Mouse (Mus musculus) lung, postnatal 0 days (tissue): ENCODE results near the gene Epas1. TPM values are rescaled to one million over a fixed set of nuclear protein-coding genes. Genes with fewer than 3 reads are reported as not detected.

Source experiments
- ATAC-seq: fragments of 200-750 bp; cut with Nextera tagmentation; 2 replicates; pipeline ENCODE4 v1.8.0; 2017; ENCODE audit warnings: moderate library complexity
- DNase-seq: peaks from one replicate; pipeline ENCODE4 v3.0.0-alpha.2; 2016; ENCODE audit warnings: low spot score
- H3K27ac ChIP-seq: fragments of 300-500 bp; sonication (generic); 2 replicates; pipeline ENCODE4 v1.5.1; 2014; ENCODE audit warnings: antibody characterized with exemption, mild to moderate bottlenecking, low read length, mixed read lengths
- H3K27me3 ChIP-seq: fragments of 300-500 bp; sonication (generic); replicated peaks from 2 replicates; pipeline ENCODE4 v1.6.1; 2014; ENCODE audit warnings: low read length, mixed read lengths; ENCODE audit not compliant: insufficient read depth
- H3K36me3 ChIP-seq: fragments of 300-500 bp; sonication (generic); 2 replicates; pipeline ENCODE4 v1.6.1; 2014; ENCODE audit warnings: low read length, mixed read lengths; ENCODE audit not compliant: insufficient read depth
- H3K4me1 ChIP-seq: fragments of 300-500 bp; sonication (generic); 2 replicates; pipeline ENCODE4 v1.6.1; 2014; ENCODE audit warnings: antibody characterized with exemption, low read depth, low read length, mixed read lengths; ENCODE audit not compliant: insufficient read depth
- H3K4me2 ChIP-seq: fragments of 300-500 bp; sonication (generic); replicated peaks from 2 replicates; pipeline ENCODE4 v1.6.1; 2014; ENCODE audit warnings: low read depth, mild to moderate bottlenecking, low read length, moderate library complexity, mixed read lengths
- H3K4me3 ChIP-seq: fragments of 300-500 bp; sonication (generic); 2 replicates; pipeline ENCODE4 v1.5.1; 2014; ENCODE audit warnings: low read depth, low read length
- H3K9ac ChIP-seq: fragments of 300-500 bp; sonication (generic); replicated peaks from 2 replicates; pipeline ENCODE4 v1.6.1; 2014; ENCODE audit warnings: low read depth, mild to moderate bottlenecking
- H3K9me3 ChIP-seq: fragments of 300-500 bp; sonication (generic); 2 replicates; pipeline ENCODE4 v1.6.1; 2016; ENCODE audit warnings: low read length, mixed read lengths
- CTCF ChIP-seq: IDR thresholded peaks from 2 replicates; pipeline ENCODE4 v1.5.1; 2016; ENCODE audit warnings: antibody characterized with exemption, mild to moderate bottlenecking
- EP300 ChIP-seq: IDR thresholded peaks from 2 replicates; pipeline ENCODE4 v1.6.1; 2016; ENCODE audit warnings: antibody characterized with exemption, mild to moderate bottlenecking, control low read depth
- WGBS: fragments of 180-500 bp; shearing (Covaris S2); extraction: QIAGEN DNeasy Blood & Tissue Kit; methylation state at CpG from one replicate; pipeline ENCODE4 v1.1.7; 2014; 5-methylcytosine and 5-hydroxymethylcytosine counted together
- polyA plus RNA-seq: library from polyadenylated mRNA; unstranded; fragments of >200 nt; fragmentation: Nextera tagmentation; extraction: Ambion mirVana; gene quantifications from 2 replicates; pipeline ENCODE4 v1.2.1, GENCODE M21; 2015

Epas1 gene
- polyA plus RNA-seq, 1 experiment from 2014 or later: 89.8 TPM

DNA sequence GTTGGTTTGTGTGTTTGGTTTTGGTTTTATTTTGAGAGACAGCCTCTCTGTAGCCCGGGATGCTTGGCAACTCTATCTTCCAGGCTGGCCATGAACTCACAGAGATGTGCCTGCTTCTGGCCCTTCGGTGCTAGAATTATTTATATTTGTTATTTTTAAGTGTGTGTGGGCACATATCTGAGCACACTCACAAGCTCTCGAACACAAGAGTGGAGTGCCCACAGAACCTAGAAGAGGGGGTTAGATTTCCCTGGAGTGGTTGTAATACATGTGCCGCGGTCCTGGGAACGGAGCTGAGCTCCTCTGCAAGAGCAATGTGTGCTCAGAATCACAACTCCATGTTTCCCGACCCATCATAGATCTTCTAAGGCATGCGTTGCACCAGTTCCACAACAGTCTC lies 40.9 kb upstream of the Epas1 start:
- Histone ChIP-seq H3K9ac (no peak overlapping the region), H3K27me3 (no peaks in the 10 kb centered on the region), H3K36me3 (no peaks in the 10 kb centered on the region), H3K4me3 (no peak overlapping the region), H3K9me3 (no peaks in the 10 kb centered on the region), H3K4me1 (no peaks in the 10 kb centered on the region; the same call in 1 of the 2 replicates), H3K4me2 (no peak overlapping the region), H3K27ac (no peak overlapping the region)
- peak; percentile 21 for DNase-seq
- TF ChIP-seq CTCF: no peak
- no peak for TF ChIP-seq EP300
- 73% methylated on average over 8 of the region's 8 CpGs for WGBS
- ATAC-seq: peak; percentile 65; the same call in 1 of the 2 replicates

DNA sequence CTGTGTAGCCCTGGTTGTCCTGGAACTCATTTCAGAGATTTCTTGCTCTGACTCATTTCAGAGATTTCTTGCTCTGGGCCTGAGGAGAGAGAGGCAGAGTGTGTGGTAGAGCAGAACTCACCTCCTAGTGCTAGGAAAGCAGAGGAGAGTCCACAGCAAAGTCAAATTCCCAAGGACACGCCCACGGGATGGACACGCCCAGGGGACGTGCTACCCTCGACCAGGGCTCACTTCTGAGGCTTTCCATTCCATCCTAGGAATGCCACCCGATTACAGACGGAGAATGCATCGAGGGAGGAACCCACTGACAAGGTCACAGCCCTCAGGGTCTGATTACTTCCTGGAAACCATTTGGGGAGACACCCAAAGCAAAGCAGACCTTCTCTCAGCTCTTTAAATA lies 39.9 kb upstream of the Epas1 start:
- DNase-seq (peak; percentile 30), ATAC-seq (peak; percentile 49)
- Histone ChIP-seq H3K4me2 (no peak overlapping the region), H3K27me3 (no peaks in the 10 kb centered on the region), H3K4me3 (no peak overlapping the region), H3K27ac (no peak overlapping the region), H3K36me3 (no peaks in the 10 kb centered on the region), H3K4me1 (no peaks in the 10 kb centered on the region; the same call in 1 of the 2 replicates), H3K9ac (no peak overlapping the region), H3K9me3 (no peaks in the 10 kb centered on the region)
- WGBS: 10% methylated on average over 8 of the region's 8 CpGs
- TF ChIP-seq CTCF (no peak), EP300 (no peak)

DNA sequence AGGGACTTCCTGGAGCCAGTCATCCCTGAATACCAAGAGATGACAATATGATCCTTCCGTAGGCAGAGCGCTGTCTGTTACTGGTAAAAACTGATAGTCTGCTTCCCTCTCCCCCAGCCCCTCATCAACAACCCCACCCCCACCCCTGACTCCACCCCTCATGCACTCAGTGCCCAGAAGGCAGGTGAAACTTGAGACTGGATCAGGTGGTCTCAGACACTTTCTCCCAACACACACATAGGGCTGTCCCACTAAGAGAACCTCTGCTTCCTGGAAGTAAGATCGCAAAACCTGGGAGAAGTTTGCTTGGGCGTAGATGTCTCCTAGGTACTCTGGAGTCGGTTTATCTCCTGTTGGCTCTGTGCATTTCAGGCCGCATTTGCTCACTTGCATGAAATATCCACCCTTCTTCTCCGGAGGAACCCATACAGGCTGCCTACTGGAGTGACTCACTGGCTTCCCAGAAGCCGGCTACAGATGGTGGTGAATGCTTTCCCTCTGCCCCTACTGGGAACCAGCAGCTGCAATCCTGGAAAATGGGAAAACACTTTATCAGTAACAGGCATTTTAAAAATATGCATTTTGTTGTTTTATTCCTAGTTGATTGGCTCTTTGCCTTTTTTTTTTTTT lies 28.6 kb upstream of the Epas1 start:
- Histone ChIP-seq H3K27ac (no peak overlapping the region), H3K27me3 (no peaks in the 10 kb centered on the region), H3K4me2 (no peak overlapping the region), H3K36me3 (no peaks in the 10 kb centered on the region), H3K9me3 (no peaks in the 10 kb centered on the region), H3K4me1 (no peaks in the 10 kb centered on the region), H3K4me3 (no peak overlapping the region), H3K9ac (no peak overlapping the region)
- DNase-seq (no peak), ATAC-seq (no peak)
- 56% methylated on average over 8 of the region's 8 CpGs for WGBS
- TF ChIP-seq CTCF (no peak), EP300 (no peak)

DNA sequence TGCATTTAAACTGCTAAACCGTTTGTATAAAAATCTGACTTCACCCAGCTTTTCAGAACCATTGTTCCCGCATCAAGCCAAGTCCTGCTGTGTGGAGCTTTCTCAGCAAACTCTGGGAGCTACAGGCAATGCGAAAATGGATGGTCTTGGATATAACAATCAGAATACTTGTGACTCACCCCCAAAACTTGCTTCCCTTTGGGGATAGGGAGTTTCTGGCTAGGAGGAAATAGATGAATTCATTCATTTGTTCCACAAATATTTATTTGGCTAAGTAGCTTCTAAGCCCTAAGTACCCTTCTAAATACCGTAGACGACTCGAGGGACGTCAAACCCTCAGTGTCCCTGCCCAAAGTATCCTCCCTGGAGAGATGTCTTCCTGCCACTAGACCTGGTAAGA lies 27.0 kb upstream of the Epas1 start:
- H3K4me2 ChIP-seq: no peak overlapping the region
- H3K36me3 ChIP-seq: no peaks in the 10 kb centered on the region
- ATAC-seq: no peak
- TF ChIP-seq EP300: no peak
- TF ChIP-seq CTCF: no peak
- H3K27ac ChIP-seq: no peak overlapping the region
- H3K9ac ChIP-seq: no peak overlapping the region
- no peaks in the 10 kb centered on the region; the same call in 1 of the 2 replicates for H3K4me1 ChIP-seq
- H3K27me3 ChIP-seq: no peaks in the 10 kb centered on the region
- H3K9me3 ChIP-seq: no peaks in the 10 kb centered on the region
- WGBS: 53% methylated on average over 7 of the region's 7 CpGs
- H3K4me3 ChIP-seq: no peak overlapping the region
- no peak for DNase-seq

DNA sequence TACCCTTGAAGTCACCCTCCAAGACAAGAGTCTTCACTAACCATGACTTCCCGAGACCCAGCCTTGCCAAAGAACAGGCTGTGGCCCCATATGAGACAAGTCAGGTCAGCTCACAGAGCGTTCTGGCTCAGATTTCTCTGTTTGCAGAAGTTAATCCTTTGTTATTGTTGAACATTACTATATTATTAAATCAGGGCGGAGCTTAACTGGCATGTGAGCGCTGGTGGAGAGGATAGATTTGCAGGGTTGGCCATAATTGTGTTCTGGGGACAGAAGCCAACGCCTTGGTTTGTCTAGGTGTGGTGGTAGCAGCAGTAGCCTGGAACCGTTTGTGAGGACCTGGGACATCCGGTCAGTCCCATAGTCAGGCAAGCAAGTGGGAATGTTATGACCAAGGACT lies 26.5 kb upstream of the Epas1 start:
- H3K4me1 ChIP-seq: peaks cover 3% of the 10 kb centered on the region; the same call in 1 of the 2 replicates
- H3K9ac ChIP-seq: no peak overlapping the region
- 76% methylated on average over 7 of the region's 7 CpGs for WGBS
- DNase-seq (no peak), ATAC-seq (no peak)
- H3K27ac ChIP-seq: no peak overlapping the region
- H3K4me3 ChIP-seq: no peak overlapping the region
- TF ChIP-seq EP300 (no peak), CTCF (no peak)
- H3K27me3 ChIP-seq: no peaks in the 10 kb centered on the region
- H3K4me2 ChIP-seq: no peak overlapping the region
- no peaks in the 10 kb centered on the region for H3K36me3 ChIP-seq
- no peaks in the 10 kb centered on the region for H3K9me3 ChIP-seq

DNA sequence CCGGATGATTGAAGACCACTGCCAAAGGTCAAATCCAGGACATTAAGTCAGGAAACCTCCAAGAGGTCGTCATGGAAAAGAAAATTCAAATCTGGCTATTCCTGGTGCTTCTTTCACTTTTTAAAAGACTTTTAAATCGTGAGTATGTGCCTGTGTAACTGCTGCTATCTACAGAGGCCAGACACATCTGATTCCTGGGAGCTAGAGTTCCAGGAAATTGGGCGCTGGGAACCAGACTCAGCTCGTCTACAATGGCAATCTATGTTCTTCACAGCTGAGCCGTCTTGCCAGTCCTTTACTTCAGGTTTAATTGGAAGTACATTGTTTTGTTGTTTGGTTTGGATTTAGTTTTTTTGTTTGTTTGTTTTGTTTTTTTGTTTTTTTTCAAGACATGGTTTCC lies 22.2 kb upstream of the Epas1 start:
- Histone ChIP-seq H3K27me3 (no peaks in the 10 kb centered on the region), H3K4me3 (no peak overlapping the region), H3K36me3 (no peaks in the 10 kb centered on the region), H3K4me1 (peaks cover 6% of the 10 kb centered on the region; the same call in 1 of the 2 replicates), H3K27ac (no peak overlapping the region), H3K4me2 (no peak overlapping the region), H3K9me3 (no peaks in the 10 kb centered on the region), H3K9ac (no peak overlapping the region)
- WGBS: 81% methylated on average over 6 of the region's 6 CpGs
- no peak for TF ChIP-seq EP300
- ATAC-seq (no peak), DNase-seq (no peak)
